Mouse (Mus musculus) bone marrow, adult 2 months (tissue): ENCODE measurements around the gene Rftn1.

ENCODE experiments used
- CTCF ChIP-seq: fragments of 200-500 bp; IDR thresholded peaks from 2 replicates; pipeline ENCODE4 v1.5.1; 2011; ENCODE audit warnings: low read length, control low read depth; ENCODE audit not compliant: control insufficient read depth, insufficient read depth
- POLR2A ChIP-seq: fragments of 200-500 bp; IDR thresholded peaks from 2 replicates; pipeline ENCODE4 v1.6.1; 2011; ENCODE audit warnings: low read depth, mild to moderate bottlenecking, control low read depth, low read length, borderline replicate concordance; ENCODE audit not compliant: control insufficient read depth

DNA sequence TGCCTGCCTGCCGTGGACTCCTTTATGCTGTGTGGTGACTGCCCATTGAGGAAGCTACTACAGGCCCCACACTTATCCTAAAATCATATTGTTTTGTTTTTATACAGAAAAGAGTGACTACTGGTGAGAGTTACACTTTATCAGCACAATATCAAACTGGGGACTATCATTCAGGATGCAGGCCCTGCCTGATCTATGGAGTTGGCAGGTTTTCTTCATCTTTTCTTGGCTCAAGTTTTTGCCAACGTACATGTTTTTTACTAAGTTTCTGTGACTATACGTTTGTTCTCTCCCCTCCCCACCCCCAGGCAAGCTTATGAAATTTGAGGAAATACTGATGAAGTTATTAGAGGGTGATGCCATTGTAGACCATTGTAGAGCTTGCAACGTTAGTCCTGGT lies 27.5 kb upstream of the Rftn1 start:
- TF ChIP-seq CTCF, result no peak
- no peak for TF ChIP-seq POLR2A
